Mouse (Mus musculus) liver, embryonic 14.5 days (tissue): Measurements from ENCODE around the gene B3gnt2. TPM values are rescaled to one million over a fixed set of nuclear protein-coding genes. Genes with fewer than 3 reads are reported as not detected.
A peak's percentile ranks its signal among the peaks of the same experiment; 100 is the strongest.

Experiments used
- ATAC-seq: fragments of 200-750 bp; cut with Nextera tagmentation; 2 replicates; pipeline ENCODE4 v1.8.0; 2017; ENCODE audit warnings: moderate number of reproducible peaks, mild to moderate bottlenecking, moderate library complexity; ENCODE audit not compliant: insufficient read depth
- DNase-seq, 3 experiments: peaks; one replicate each; pipeline ENCODE4 v3.0.0-alpha.2; 2012 to 2013; ENCODE audit warnings: low read depth in 3 of 3, low spot score in 3 of 3
- H3K27ac ChIP-seq: fragments of 300-500 bp; sonication (generic); 2 replicates; pipeline ENCODE4 v1.5.1; 2014; ENCODE audit warnings: moderate library complexity, mild to moderate bottlenecking, control low read depth, inconsistent platforms
- H3K27me3 ChIP-seq: fragments of 300-500 bp; sonication (generic); 2 replicates; pipeline ENCODE4 v1.6.1; 2014; ENCODE audit warnings: mild to moderate bottlenecking, low read length, moderate library complexity; ENCODE audit not compliant: control insufficient read depth, insufficient read depth
- H3K36me3 ChIP-seq: fragments of 300-500 bp; sonication (generic); replicated peaks from 2 replicates; pipeline ENCODE4 v1.6.1; 2014; ENCODE audit warnings: low read depth; ENCODE audit not compliant: control insufficient read depth, insufficient read depth
- H3K4me1 ChIP-seq, 2 experiments: fragments of 200-500 bp in 1 of 2; fragments of 300-500 bp in 1 of 2; sonication (generic) in 1 of 2; replicated peaks; 2 replicates each; pipeline ENCODE4 v1.6.1; 2012 to 2014; ENCODE audit warnings: antibody characterized with exemption in 1 of 2, inconsistent platforms in 1 of 2, low read length in 1 of 2; ENCODE audit not compliant: control insufficient read depth in 2 of 2, insufficient read depth in 2 of 2
- H3K4me2 ChIP-seq: fragments of 300-500 bp; sonication (generic); 2 replicates; pipeline ENCODE4 v1.6.1; 2014; ENCODE audit warnings: low read depth, mild to moderate bottlenecking, control low read depth, moderate library complexity
- H3K4me3 ChIP-seq, 2 experiments: fragments of 200-500 bp in 1 of 2; fragments of 300-500 bp in 1 of 2; sonication (generic) in 1 of 2; 2 replicates each; pipeline ENCODE4 v1.5.1; 2012 to 2014; ENCODE audit warnings: low read depth in 2 of 2, low read length in 2 of 2, mild to moderate bottlenecking in 2 of 2, control low read depth in 1 of 2, inconsistent platforms in 1 of 2, moderate library complexity in 1 of 2; ENCODE audit not compliant: insufficient read depth in 1 of 2
- H3K9ac ChIP-seq: fragments of 300-500 bp; sonication (generic); replicated peaks from 2 replicates; pipeline ENCODE4 v1.6.1; 2014; ENCODE audit warnings: mild to moderate bottlenecking, control low read depth, moderate library complexity
- H3K9me3 ChIP-seq: fragments of 300-500 bp; sonication (generic); 2 replicates; pipeline ENCODE4 v1.6.1; 2016; ENCODE audit warnings: low read length, mixed read lengths; ENCODE audit not compliant: control insufficient read depth
- CTCF ChIP-seq: IDR thresholded peaks from 2 replicates; pipeline ENCODE4 v1.5.1; 2016; ENCODE audit warnings: antibody characterized with exemption, low read depth, control low read depth
- EP300 ChIP-seq: IDR thresholded peaks from 2 replicates; pipeline ENCODE4 v1.6.1; 2016; ENCODE audit warnings: antibody characterized with exemption, low read depth
- WGBS: fragments of 180-500 bp; shearing (Covaris S2); extraction: QIAGEN DNeasy Blood & Tissue Kit; methylation state at CpG from one replicate; pipeline ENCODE4 v1.1.7; 2014; ENCODE audit not compliant: insufficient replicate concordance; 5-methylcytosine and 5-hydroxymethylcytosine counted together
- polyA plus RNA-seq, 2 experiments: library from polyadenylated mRNA; depleted of rRNA in 1 of 2; stranded (reverse) in 1 of 2; unstranded in 1 of 2; fragments of >200 nt; fragmentation: Nextera tagmentation in 1 of 2; extraction: Ambion mirVana in 1 of 2; gene quantifications; 2 replicates each; pipeline versions ENCODE4 v1.2.1 to v1.2.3; 2012 to 2014

The B3gnt2 gene
- polyA plus RNA-seq, 2 experiments = 2.3 to 3.6 TPM

DNA sequence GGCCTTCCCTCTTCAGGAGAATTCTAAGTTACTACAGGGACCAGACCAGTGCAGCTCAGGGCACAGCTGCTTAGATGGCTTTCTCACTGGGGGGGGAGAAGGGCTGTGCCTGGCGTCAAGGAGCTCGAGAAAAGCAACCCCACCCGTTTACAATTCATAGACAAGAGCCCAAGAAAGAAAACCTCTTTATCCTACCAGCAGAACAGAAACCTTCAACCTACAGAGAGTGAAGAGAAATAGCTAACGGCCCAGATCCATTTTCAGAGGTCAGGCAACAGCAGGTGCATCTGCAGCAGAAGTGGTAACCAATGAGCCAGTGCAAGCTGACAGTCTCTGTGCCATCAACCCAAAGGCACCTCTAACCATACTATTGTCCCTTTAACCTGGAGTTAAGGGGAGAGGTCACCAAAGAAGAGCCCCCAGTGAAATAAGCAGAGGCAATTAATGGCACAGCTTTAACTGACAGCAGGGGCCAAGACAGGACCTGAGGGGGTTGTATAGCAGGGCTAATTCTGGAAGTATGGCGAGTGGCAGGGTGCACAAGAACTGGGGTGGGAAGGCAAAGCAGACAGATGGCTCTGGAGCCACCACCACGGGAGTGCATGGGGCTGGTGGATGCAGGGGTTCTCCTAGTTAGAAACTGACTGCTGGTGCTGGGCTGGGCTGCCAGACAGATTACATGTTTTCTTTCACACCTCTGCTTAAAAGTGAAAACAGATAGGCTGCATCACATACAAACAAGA lies 14.5 kb downstream of the B3gnt2 start:
- DNase-seq = no peak
- Histone ChIP-seq H3K27me3 (no peaks in the 10 kb centered on the region), H3K4me3 (no peak overlapping the region; a peak in 1 of 4 replicates), H3K4me2 (peak overlapping the region; percentile 37), H3K36me3 (no peaks in the 10 kb centered on the region), H3K9me3 (no peaks in the 10 kb centered on the region), H3K27ac (peak overlapping the region; percentile 43), H3K4me1 (peaks cover 75 to 79% of the 10 kb centered on the region in 2 experiments), H3K9ac (0 out of 2 replicates have a peak overlapping the region, but pooled peaks have one; percentile 11)
- 17% methylated on average over 6 of the region's 6 CpGs for WGBS
- 0 out of 2 replicates have a peak, but pooled peaks have one; percentile 14 for ATAC-seq
- no peak for TF ChIP-seq EP300
- no peak for TF ChIP-seq CTCF

DNA sequence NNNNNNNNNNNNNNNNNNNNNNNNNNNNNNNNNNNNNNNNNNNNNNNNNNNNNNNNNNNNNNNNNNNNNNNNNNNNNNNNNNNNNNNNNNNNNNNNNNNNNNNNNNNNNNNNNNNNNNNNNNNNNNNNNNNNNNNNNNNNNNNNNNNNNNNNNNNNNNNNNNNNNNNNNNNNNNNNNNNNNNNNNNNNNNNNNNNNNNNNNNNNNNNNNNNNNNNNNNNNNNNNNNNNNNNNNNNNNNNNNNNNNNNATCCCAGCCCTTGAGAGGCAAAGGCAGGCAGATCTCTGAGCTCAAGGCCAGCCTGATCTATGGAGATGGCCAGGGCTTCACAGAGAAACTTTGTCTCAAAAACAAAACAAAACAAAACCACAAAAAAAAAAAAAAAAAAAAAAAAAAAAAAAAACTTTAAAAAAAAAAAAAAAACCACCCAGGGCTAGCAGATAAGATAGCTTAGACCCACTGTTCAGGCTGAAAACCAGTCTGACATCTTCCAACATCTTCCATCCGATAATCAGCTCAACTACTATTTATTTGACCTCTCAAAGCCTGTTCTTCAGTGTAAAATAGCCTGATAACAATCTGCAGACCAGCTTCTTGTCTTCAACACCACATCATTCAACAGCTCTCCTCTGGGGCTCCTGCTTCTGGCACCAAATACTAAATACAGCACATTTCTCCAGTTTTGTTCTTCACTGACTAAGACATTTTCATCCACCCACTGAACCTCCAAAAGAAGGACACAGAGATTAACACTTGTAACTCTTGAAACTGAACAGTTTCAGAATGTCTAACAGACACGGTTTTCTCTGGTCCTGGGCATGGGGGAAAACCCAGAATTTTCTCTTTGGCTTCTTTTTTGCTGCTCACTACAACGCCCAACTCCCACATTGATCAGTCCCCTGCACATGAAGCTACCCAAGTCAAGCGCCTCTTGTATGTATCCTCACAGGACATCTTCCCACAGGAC lies 15.7 kb downstream of the B3gnt2 start:
- ATAC-seq (peak; percentile 16; the same call in 1 of the 2 replicates), DNase-seq (no peak)
- Histone ChIP-seq H3K27ac (peak overlapping the region; percentile 64), H3K4me1 (peaks cover 67 to 68% of the 10 kb centered on the region in 2 experiments), H3K4me2 (peak overlapping the region; percentile 28; the same call in 1 of the 2 replicates), H3K4me3 (no peak overlapping the region), H3K9me3 (no peaks in the 10 kb centered on the region), H3K36me3 (no peaks in the 10 kb centered on the region), H3K27me3 (no peaks in the 10 kb centered on the region), H3K9ac (no peak overlapping the region; the same call in 1 of the 2 replicates)
- no peak for TF ChIP-seq CTCF
- peak; percentile 22; the same call in 1 of the 2 replicates for TF ChIP-seq EP300
- WGBS = 21% methylated on average over 4 of the region's 4 CpGs

DNA sequence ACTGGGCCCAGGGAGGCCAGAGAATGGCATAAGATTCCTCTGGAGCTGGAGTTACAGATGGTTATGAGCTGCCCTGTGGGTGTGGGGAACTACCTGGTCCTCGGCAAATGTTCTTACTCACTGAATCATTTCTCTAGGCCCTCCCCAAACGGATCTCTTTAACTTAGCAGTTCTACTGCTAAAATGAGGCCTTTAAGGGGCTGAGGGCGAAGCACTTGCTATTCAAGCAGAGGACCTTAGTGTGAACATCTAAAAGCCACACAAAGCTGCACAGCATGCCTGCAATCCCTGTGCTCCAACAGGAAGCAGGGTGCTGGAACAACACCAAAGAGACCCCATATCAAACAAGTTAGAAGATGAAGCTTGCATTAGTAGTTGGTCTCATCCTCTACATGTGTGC lies 21.3 kb downstream of the B3gnt2 start:
- no peaks in the 10 kb centered on the region for H3K27me3 ChIP-seq
- no peak for ATAC-seq
- no peak overlapping the region for H3K4me2 ChIP-seq
- no peaks in the 10 kb centered on the region; the same call in none of the 2 replicates for H3K36me3 ChIP-seq
- 46% methylated on average over 3 of the region's 3 CpGs for WGBS
- H3K4me1 ChIP-seq = peaks cover 22 to 26% of the 10 kb centered on the region in 2 experiments
- DNase-seq = no peak
- H3K27ac ChIP-seq = no peak overlapping the region
- no peak overlapping the region for H3K4me3 ChIP-seq
- H3K9me3 ChIP-seq = no peaks in the 10 kb centered on the region
- no peak for TF ChIP-seq CTCF
- TF ChIP-seq EP300 = no peak
- H3K9ac ChIP-seq = no peak overlapping the region

DNA sequence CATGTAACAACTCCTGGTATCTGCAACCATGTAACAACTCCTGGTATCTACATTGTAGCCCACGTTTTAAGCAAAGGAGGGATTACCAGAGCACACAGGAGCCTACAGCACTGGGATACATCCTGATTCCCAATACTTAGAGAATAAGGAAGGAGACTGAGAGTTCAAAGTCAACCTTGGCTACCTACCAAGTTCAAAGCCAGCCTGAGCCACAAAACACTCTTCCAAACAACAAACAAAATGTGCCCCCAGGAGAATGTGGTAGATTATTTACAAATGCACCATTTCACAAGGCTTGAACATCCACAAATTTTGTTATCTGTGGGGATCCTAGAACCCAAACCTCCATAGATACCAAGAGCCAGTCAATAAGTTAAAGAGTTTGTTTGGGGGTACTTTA lies 22.4 kb downstream of the B3gnt2 start:
- Histone ChIP-seq H3K27ac (no peak overlapping the region), H3K4me3 (no peak overlapping the region), H3K4me1 (peaks cover 11 to 16% of the 10 kb centered on the region in 2 experiments), H3K36me3 (no peaks in the 10 kb centered on the region; the same call in none of the 2 replicates), H3K4me2 (no peak overlapping the region), H3K9me3 (no peaks in the 10 kb centered on the region), H3K9ac (no peak overlapping the region), H3K27me3 (no peaks in the 10 kb centered on the region)
- ATAC-seq = no peak
- 39% methylated on average over 1 of the region's 1 CpGs for whole genome bisulfite sequencing
- TF ChIP-seq CTCF = no peak
- TF ChIP-seq EP300 = no peak
- no peak for DNase-seq
